Mouse (Mus musculus): ENCODE results near the gene Slc6a16. TPM values are rescaled to one million over a fixed set of nuclear protein-coding genes. Genes with fewer than 3 reads are reported as not detected.

Slc6a16 gene
- polyA plus RNA-seq, 1 experiment from 2014 or later, result 0.46 TPM

DNA sequence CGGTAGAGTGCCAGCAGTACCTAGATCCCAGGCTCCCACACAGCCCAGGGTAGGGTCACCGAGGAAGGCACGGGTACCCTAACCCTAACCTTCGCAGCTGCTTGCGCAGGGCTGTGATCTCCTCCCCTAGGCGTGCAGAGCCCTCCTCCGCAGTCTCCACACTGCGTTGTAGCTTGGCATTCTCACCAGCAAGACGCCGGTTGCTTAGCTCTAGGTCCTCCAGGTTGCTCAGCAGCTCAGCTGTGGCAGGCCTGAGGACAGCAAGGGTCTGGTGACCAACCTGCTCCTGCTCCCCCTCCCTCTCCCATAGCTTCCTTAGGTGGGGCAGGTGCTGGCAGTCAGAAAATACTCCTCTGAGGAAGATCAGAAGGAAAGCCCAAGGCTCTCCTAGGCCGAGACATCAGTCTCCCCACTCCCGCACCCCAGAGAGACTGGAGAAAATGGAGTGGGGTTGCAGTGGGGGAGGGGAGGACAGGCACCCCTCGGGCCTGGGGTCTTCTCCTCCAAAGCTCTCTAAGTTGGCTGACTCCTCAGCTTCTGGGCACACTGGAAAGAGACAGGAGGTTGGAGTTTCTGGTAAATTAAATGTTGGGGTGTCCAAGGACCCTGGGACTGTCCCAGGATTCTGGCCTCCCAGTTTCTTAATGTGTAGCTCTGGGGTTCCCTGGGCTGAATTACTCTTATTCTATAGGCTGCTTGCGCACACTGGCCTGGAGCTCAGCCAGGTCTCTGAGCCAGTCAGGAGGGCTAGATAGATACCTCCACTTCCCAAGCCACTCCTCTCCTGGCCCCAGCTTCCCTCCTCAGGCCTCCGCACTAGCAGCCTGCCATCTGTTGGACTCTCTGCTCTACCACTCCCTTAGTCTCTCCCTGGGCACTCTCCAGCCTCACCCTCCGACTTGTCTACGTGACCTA is 46.8 kb upstream of the Slc6a16 start:
- Histone ChIP-seq H3K4me2 (ENCODE audit: low read depth, low read length) (no peak overlapping the region), H3K4me3 (ENCODE audit: low read depth, low read length) (no peak overlapping the region), H3K27me3 (ENCODE audit: insufficient read depth, low read length) (peaks cover 21% of the 10 kb centered on the region), H3K27ac (ENCODE audit: low read depth) (no peak overlapping the region), H3K9ac (replicated peaks) (no peak overlapping the region), H3K9me3 (ENCODE audit: low read length) (no peaks in the 10 kb centered on the region), H3K36me3 (replicated peaks; ENCODE audit: insufficient read depth, low read length) (no peaks in the 10 kb centered on the region), H3K4me1 (ENCODE audit: insufficient read depth) (no peaks in the 10 kb centered on the region)
- no peak for TF ChIP-seq EP300 (IDR thresholded peaks at IDR 0.05; ENCODE audit: low read depth)
- no peak for TF ChIP-seq CTCF (IDR thresholded peaks at IDR 0.05; ENCODE audit: low read depth)
- ATAC-seq (no peak), DNase-seq (no peak)
- WGBS (ENCODE audit: insufficient replicate concordance), result 70% methylated on average over 17 of the region's 17 CpGs

DNA sequence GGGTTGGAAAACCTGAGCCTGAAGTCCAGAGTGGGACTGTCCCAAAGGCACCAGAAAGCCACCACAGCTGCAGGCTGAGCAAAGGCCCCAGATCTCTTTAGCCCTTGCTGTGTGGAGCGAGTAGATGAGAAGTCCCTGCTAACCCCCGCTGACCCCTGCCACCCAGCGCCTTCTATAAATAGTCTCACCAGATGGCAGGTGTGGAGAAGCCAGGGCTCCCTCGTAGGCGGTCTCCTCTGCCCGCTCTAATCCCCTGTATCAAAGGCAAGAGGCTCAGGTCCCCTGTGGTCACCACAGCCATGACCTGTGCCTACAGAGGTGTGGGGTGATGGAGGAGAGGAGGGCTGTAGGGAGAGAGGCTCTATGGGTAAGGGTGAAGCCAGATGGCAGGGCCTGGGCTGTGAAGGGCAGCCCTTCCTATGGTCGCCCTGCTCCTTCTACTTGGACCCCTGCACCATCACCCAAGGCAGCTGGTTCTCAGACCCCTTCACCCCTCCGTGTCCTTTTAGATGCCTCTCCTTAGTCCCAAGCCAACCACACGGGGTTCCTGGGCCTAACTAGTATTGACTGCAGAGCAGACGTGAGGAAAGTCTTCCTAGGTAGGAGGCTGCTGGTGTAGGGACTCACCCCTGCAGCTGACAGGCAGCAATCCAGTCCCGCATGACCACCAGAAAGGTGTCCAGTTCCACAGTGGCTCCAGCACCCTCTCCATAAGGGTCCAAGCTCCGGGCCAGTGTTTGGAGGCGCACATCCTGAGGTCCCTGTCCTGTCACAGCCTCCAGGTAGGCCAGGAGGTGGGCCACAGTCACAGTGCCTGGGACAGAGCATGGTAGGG is 45.3 kb upstream of the Slc6a16 start:
- Histone ChIP-seq H3K9me3 (ENCODE audit: low read length) (no peaks in the 10 kb centered on the region), H3K36me3 (replicated peaks; ENCODE audit: insufficient read depth, low read length) (no peaks in the 10 kb centered on the region), H3K27ac (ENCODE audit: low read depth) (no peak overlapping the region), H3K9ac (replicated peaks) (no peak overlapping the region), H3K4me1 (ENCODE audit: insufficient read depth) (no peaks in the 10 kb centered on the region), H3K4me3 (ENCODE audit: low read depth, low read length) (no peak overlapping the region), H3K27me3 (ENCODE audit: insufficient read depth, low read length) (0 out of 2 replicates have a peak, but pooled peaks cover 13% of the 10 kb centered on the region), H3K4me2 (ENCODE audit: low read depth, low read length) (no peak overlapping the region)
- no peak for DNase-seq
- no peak for ATAC-seq
- no peak for TF ChIP-seq CTCF (IDR thresholded peaks at IDR 0.05; ENCODE audit: low read depth)
- TF ChIP-seq EP300 (IDR thresholded peaks at IDR 0.05; ENCODE audit: low read depth), result no peak
- WGBS (ENCODE audit: insufficient replicate concordance), result 61% methylated on average over 13 of the region's 13 CpGs

DNA sequence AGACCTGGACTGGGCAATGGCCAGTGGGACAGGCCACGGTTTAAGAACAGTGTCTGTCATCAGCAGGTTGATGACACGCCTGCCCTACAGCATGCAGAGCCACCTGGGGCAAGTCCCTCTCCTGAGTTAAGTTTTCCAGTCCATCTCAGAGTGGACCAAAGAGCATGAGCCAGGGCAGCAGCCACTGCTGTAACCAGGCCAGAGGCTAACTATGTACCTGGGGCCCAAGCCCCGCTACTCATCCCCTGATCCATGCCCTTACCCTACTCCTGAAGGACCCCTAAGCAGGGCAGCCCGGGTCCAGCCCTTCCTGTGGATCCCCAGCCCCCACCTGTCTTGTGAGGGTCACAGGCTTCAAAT is 44.7 kb upstream of the Slc6a16 start:
- Histone ChIP-seq H3K27me3 (ENCODE audit: insufficient read depth, low read length) (0 out of 2 replicates have a peak, but pooled peaks cover 9% of the 10 kb centered on the region), H3K27ac (ENCODE audit: low read depth) (no peak overlapping the region), H3K4me2 (ENCODE audit: low read depth, low read length) (no peak overlapping the region), H3K36me3 (replicated peaks; ENCODE audit: insufficient read depth, low read length) (no peaks in the 10 kb centered on the region), H3K4me1 (ENCODE audit: insufficient read depth) (no peaks in the 10 kb centered on the region), H3K9ac (replicated peaks) (no peak overlapping the region), H3K4me3 (ENCODE audit: low read depth, low read length) (no peak overlapping the region), H3K9me3 (ENCODE audit: low read length) (no peaks in the 10 kb centered on the region)
- no peak for TF ChIP-seq CTCF (IDR thresholded peaks at IDR 0.05; ENCODE audit: low read depth)
- no peak for TF ChIP-seq EP300 (IDR thresholded peaks at IDR 0.05; ENCODE audit: low read depth)
- ATAC-seq (no peak), DNase-seq (no peak)
- WGBS (ENCODE audit: insufficient replicate concordance), result 79% methylated on average over 4 of the region's 4 CpGs

DNA sequence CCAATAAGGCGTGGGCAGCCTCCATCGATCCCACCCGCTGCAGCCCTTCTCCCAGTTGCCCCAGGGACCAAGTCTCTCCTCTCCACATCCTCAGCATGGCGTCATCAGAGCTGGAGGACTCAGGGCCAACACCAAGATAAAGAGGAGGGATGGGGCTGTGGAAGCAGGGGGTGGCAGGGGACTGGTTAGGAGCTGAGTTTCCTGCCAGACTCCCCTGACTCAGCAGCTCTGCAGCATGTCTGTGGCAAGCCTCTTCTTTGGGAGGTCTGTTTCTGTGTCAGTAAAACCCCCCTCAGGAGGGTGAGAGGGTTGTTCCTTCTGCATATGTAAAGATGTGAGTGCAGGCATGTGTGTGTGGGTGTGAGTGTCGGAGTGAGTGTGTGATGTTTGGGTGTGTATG is 43.9 kb upstream of the Slc6a16 start:
- Histone ChIP-seq H3K4me2 (ENCODE audit: low read depth, low read length) (no peak overlapping the region), H3K27ac (ENCODE audit: low read depth) (no peak overlapping the region), H3K4me1 (ENCODE audit: insufficient read depth) (no peaks in the 10 kb centered on the region), H3K9me3 (ENCODE audit: low read length) (no peaks in the 10 kb centered on the region), H3K4me3 (ENCODE audit: low read depth, low read length) (no peak overlapping the region), H3K27me3 (ENCODE audit: insufficient read depth, low read length) (0 out of 2 replicates have a peak, but pooled peaks cover 7% of the 10 kb centered on the region), H3K36me3 (replicated peaks; ENCODE audit: insufficient read depth, low read length) (no peaks in the 10 kb centered on the region), H3K9ac (replicated peaks) (no peak overlapping the region)
- DNase-seq (no peak), ATAC-seq (no peak)
- TF ChIP-seq CTCF (IDR thresholded peaks at IDR 0.05; ENCODE audit: low read depth) (no peak), EP300 (IDR thresholded peaks at IDR 0.05; ENCODE audit: low read depth) (no peak)
- 65% methylated on average over 5 of the region's 5 CpGs for WGBS (ENCODE audit: insufficient replicate concordance)

DNA sequence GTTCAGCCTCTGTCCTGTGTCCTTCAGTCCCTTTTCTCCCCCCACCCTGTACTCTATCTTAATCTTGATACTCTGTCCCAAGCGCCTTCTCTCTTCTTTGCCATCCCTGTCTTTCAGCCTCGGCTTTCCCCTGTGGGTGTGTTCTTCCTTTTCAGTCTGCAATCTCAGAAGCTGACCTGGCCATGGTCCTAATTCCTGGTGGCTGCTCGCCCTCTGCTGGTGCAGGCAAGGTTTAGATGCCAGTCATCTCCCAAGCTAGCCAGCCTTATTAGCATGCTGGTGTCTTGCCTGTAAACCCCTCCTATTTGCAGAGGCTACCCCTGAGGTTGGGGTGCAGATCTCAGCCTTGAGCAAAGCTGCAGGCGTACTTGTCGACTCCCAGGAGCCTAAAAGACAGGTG is 42.5 kb upstream of the Slc6a16 start:
- 11% methylated on average over 5 of the region's 5 CpGs for WGBS (ENCODE audit: insufficient replicate concordance)
- H3K27me3 ChIP-seq (ENCODE audit: insufficient read depth, low read length), result 0 out of 2 replicates have a peak, but pooled peaks cover 5% of the 10 kb centered on the region

DNA sequence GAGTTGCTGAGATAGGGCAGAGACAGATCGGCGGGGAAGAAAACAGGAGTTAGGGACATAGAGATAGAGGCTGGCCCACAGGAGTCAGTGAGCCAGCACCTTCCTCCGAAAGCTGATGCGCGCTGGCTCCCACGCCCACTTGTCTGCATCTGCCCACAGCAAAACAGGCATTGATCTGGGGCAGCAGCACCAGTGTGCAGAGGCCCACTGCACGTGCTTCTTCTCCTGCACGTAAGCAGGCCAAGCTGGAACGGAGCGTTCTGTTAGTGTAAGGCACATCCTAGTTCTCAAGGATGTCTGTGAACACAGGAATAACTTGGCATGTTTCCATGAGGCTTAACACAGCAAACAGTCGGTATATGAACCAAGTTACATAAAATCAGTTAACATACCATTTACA is 41.9 kb upstream of the Slc6a16 start:
- Histone ChIP-seq H3K36me3 (replicated peaks; ENCODE audit: insufficient read depth, low read length) (no peaks in the 10 kb centered on the region), H3K4me2 (ENCODE audit: low read depth, low read length) (no peak overlapping the region), H3K9ac (replicated peaks) (no peak overlapping the region), H3K4me3 (ENCODE audit: low read depth, low read length) (no peak overlapping the region), H3K4me1 (ENCODE audit: insufficient read depth) (no peaks in the 10 kb centered on the region), H3K9me3 (ENCODE audit: low read length) (no peaks in the 10 kb centered on the region), H3K27ac (ENCODE audit: low read depth) (no peak overlapping the region), H3K27me3 (ENCODE audit: insufficient read depth, low read length) (0 out of 2 replicates have a peak, but pooled peaks cover 5% of the 10 kb centered on the region)
- WGBS (ENCODE audit: insufficient replicate concordance), result 82% methylated on average over 11 of the region's 11 CpGs
- DNase-seq, result no peak
- no peak for ATAC-seq
- TF ChIP-seq EP300 (IDR thresholded peaks at IDR 0.05; ENCODE audit: low read depth) (no peak), CTCF (IDR thresholded peaks at IDR 0.05; ENCODE audit: low read depth) (no peak)

More for the DNA sequence above, 42.5 kb upstream of the Slc6a16 start:
- Histone ChIP-seq H3K36me3 (replicated peaks; ENCODE audit: insufficient read depth, low read length) (no peaks in the 10 kb centered on the region), H3K9ac (replicated peaks) (no peak overlapping the region), H3K9me3 (ENCODE audit: low read length) (no peaks in the 10 kb centered on the region), H3K4me1 (ENCODE audit: insufficient read depth) (no peaks in the 10 kb centered on the region), H3K4me2 (ENCODE audit: low read depth, low read length) (no peak overlapping the region), H3K4me3 (ENCODE audit: low read depth, low read length) (no peak overlapping the region), H3K27ac (ENCODE audit: low read depth) (no peak overlapping the region)
- peak; percentile 50; the same call in 1 of the 2 replicates for ATAC-seq
- TF ChIP-seq EP300 (IDR thresholded peaks at IDR 0.05; ENCODE audit: low read depth), result no peak
- peak; percentile 91 for TF ChIP-seq CTCF (IDR thresholded peaks at IDR 0.05; ENCODE audit: low read depth)
- peak; percentile 75 for DNase-seq
